Mouse (Mus musculus): Measurements from ENCODE around the gene Fyb. TPM values are rescaled to one million over a fixed set of nuclear protein-coding genes. Genes with fewer than 3 reads are reported as not detected.
A peak's percentile ranks its signal among the peaks of the same experiment; 100 is the strongest.

Gene Fyb
- total RNA-seq, 2 experiments from 2014 or later, result 1.4 to 2.5 TPM

DNA sequence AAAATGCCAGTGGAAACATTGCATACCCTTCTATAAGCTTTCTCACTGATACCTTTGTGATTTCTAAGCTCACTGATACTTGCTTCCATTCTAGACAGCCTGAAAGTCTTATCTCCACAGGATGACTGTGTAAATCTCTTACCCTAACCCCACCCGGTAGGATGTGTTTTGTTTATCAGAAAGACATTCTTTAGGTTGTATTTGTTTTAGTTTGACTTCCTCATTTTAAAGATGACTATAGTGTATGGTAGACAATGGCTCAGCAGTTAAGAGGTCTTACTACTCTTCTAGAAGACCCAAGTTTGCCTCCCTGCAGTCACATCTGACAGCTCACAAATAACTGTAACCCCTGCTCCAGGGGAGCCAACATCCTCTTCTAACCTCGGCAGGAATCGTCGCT, 130.4 kb downstream of the Fyb start:
- no peak overlapping the region for H3K27ac ChIP-seq
- no peak overlapping the region for H3K4me3 ChIP-seq
- TF ChIP-seq CTCF (IDR thresholded peaks at IDR 0.05), result no peak
- no peak for DNase-seq
- intact Hi-C loops (cut with DNase I), result no loop called here

GRCm38 (mm10) chr15:6658081-6658480, 135.4 kb downstream of the Fyb start:
- TF ChIP-seq CTCF (IDR thresholded peaks at IDR 0.05), result no peak
- H3K27ac ChIP-seq, result no peak overlapping the region
- intact Hi-C loops (cut with DNase I), result no loop called here

DNA sequence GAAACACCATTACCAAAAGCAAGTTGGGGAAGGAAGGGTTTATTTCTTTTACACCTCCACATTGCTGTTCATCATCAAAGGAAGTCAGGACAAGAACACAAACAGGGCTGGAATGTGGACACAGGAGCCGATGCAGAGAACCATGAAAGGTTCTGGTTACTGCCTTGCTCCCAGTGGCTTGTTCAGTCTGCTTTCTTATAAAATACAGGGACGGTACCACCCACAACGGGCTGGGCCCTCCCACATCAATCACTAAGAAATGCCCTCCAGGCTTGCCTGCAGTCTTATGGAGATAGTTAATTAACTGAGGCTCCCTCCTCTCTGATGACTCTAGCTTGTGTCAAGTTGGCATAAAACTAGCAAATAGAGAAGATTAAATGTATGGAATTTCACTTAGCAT, 139.3 kb downstream of the Fyb start:
- intact Hi-C loops (cut with DNase I), result no loop called here
- H3K4me3 ChIP-seq, result no peak overlapping the region
- TF ChIP-seq CTCF (IDR thresholded peaks at IDR 0.05), result no peak
- no peak overlapping the region for H3K27ac ChIP-seq
- no peak for DNase-seq

More at GRCm38 (mm10) chr15:6658081-6658480, 135.4 kb downstream of the Fyb start:
- no peak overlapping the region for H3K4me3 ChIP-seq
- DNase-seq, result no peak

GRCm38 (mm10) chr15:6663991-6664390, 141.3 kb downstream of the Fyb start:
- no peak for DNase-seq
- intact Hi-C loops (cut with DNase I), result no loop called here
- Histone ChIP-seq H3K4me3 (no peak overlapping the region), H3K27ac (no peak overlapping the region)
- no peak for TF ChIP-seq CTCF (IDR thresholded peaks at IDR 0.05)

GRCm38 (mm10) chr15:6666072-6666471, 143.4 kb downstream of the Fyb start:
- Histone ChIP-seq H3K4me3 (no peak overlapping the region), H3K27ac (no peak overlapping the region)
- no peak for TF ChIP-seq CTCF (IDR thresholded peaks at IDR 0.05)
- DNase-seq, result no peak
- intact Hi-C loops (cut with DNase I), result no loop called here

DNA sequence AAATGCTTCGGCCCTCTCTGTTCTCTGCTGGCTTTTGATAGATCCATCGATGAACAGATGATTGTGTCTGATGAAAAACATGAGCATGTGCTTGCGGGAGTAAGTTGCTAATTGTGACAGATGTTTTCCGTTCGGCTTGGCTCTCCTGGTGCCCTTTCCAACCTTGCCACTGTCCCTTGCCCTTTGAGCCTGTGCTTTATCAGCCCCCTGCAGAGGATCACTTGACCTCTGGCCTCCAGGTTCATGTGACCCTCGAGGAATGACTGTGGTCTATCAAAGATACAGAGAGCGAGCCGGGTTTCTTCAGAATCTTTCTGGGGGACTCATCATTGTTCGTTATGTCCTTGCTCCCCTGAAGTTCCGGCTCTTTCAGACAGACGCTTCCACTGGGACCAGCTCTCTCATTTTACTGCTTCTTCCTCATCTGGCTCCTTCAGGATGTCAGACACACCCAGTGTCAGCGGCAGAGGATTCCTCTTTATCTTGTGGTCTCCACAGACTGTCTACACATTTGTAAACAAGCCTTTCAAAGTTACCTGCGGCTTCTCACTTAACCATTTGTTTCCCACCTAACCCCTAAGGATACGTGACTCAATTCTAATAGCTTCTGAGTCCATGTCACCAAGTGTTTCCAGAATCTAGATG, 146.3 kb downstream of the Fyb start:
- H3K4me3 ChIP-seq, result no peak overlapping the region
- no peak for DNase-seq
- intact Hi-C loops (cut with DNase I), result no loop called here
- no peak for TF ChIP-seq CTCF (IDR thresholded peaks at IDR 0.05)
- H3K27ac ChIP-seq, result no peak overlapping the region

DNA sequence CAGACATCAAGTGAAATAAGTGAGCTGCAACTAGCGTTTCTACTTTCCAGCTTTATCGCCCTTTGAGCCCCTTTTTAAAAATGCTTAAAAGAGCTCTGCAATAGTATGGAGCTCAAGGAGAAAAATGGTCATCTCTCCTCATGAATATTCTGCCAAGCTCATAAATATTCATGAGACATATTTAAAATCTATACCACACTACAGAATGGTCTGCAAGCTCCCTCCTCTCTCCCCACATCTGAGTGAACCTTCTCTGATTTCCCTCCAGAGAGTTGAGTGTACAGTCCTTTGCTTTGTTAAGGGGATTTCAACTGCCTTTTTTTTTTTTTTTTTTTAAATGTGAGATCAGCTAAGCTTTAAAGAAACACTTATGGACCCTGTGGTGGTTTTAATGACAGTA, 155.8 kb downstream of the Fyb start:
- H3K27ac ChIP-seq, result no peak overlapping the region
- no peak for TF ChIP-seq CTCF (IDR thresholded peaks at IDR 0.05)
- H3K4me3 ChIP-seq, result no peak overlapping the region
- no peak for DNase-seq
- intact Hi-C loops (cut with DNase I), result no loop called here

- intact Hi-C loops (cut with DNase I), result no loop called here
- peak; percentile 72 for TF ChIP-seq CTCF (IDR thresholded peaks at IDR 0.05)
These were observed 179.5 kb downstream of the Fyb start for GRCm38 (mm10) chr15:6702164-6702563.

GRCm38 (mm10) chr15:6705351-6705901, 182.8 kb downstream of the Fyb start:
- Histone ChIP-seq H3K4me3 (no peak overlapping the region), H3K27ac (no peak overlapping the region)
- intact Hi-C loops (cut with DNase I), result loop anchor here (5.0 kb wide), 1 partner anchor 177 kb away; no protein-coding TSS in a partner anchor
- no peak for TF ChIP-seq CTCF (IDR thresholded peaks at IDR 0.05)
- no peak for DNase-seq

More at GRCm38 (mm10) chr15:6702164-6702563, 179.5 kb downstream of the Fyb start:
- no peak for DNase-seq
- Histone ChIP-seq H3K4me3 (no peak overlapping the region), H3K27ac (no peak overlapping the region)

GRCm38 (mm10) chr15:6707551-6707935, 184.9 kb downstream of the Fyb start:
- Histone ChIP-seq H3K27ac (peak overlapping the region; percentile 95), H3K4me3 (peak overlapping the region; percentile 95)
- peak; percentile 72 for DNase-seq
- intact Hi-C loops (cut with DNase I), result loop anchor here (5.0 kb wide), 1 partner anchor 175 kb away; no protein-coding TSS in a partner anchor
- TF ChIP-seq CTCF (IDR thresholded peaks at IDR 0.05), result no peak

DNA sequence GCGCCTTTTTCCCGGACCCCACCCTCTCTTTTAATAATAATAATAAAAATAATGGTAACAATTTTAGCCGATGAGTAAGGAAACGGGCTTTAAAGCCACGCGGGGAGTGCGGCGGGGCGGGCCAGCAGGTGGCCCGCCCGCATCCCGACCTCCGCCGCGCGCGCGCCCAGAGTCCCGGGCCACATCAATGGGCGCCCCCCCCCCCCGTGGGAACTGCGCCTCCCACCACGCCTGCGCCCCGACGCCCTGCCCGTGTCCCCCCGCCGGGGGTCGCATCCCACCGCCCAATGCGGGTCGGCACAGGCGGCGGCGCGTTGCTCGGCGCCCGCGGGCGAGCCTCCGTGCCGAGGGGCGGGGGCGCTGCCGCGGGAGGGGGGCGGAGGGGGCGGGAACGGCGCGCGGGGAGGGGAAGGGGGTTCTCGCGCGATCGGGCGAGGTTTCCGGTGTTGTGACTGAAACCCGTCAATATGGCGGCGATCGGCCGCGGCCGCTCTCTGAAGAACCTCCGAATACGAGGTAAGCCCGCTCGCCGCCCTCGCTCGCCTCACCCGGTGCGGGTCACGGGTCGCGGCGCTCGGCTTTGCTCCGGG, 185.4 kb downstream of the Fyb start, which contains the start of gene Rictor:
TSS of gene Rictor (plus strand) at position 444 of the 590 bp plus-strand sequence.
- peak; percentile 13; the same call in 1 of the 2 replicates for TF ChIP-seq CTCF (IDR thresholded peaks at IDR 0.05)
- peak within 1 kb of the TSS; percentile 95 for H3K4me3 ChIP-seq
- intact Hi-C loops (cut with DNase I), result loop anchor here (5.0 kb wide), 1 partner anchor 174 kb away; no protein-coding TSS in a partner anchor
- peak within 1 kb of the TSS; percentile 95 for H3K27ac ChIP-seq
- peak; percentile 91 for DNase-seq

- DNase-seq, result peak; percentile 40
- peak overlapping the region; percentile 95 for H3K27ac ChIP-seq
- intact Hi-C loops (cut with DNase I), result loop anchor here (5.0 kb wide), 1 partner anchor 174 kb away; no protein-coding TSS in a partner anchor
- H3K4me3 ChIP-seq, result peak overlapping the region; percentile 95
- no peak for TF ChIP-seq CTCF (IDR thresholded peaks at IDR 0.05)
These were observed 186.1 kb downstream of the Fyb start for GRCm38 (mm10) chr15:6708526-6709441.

Measured in gastrocnemius, adult 2 months (tissue).